In genomic region chr3:103868008-103868407, GRCm38 (mm10) we compare ENCODE assay signal across 24 mouse cellular contexts. TPM values are rescaled to one million over a fixed set of nuclear protein-coding genes. Genes with fewer than 3 reads are reported as not detected.
DNase-seq lines count a peak whose midpoint lies in the region; ATAC-seq lines count a peak whose summit lies in the region.
"Had no signal": no experiment of that assay in that cellular context is flagged by ENCODE, and none has a peak within 500 bp of the region (broad histone marks: within the 10 kb centered on the region; RNA-seq: fewer than 3 reads in every experiment).

No protein-coding gene starts in this region.

- H3K9me3 ChIP-seq in heart, embryonic 15.5 days (replicated peaks) = no peaks in the 10 kb centered on the region
- H3K9me3 ChIP-seq in heart, embryonic 10.5 days = no peaks in the 10 kb centered on the region
- H3K9me3 ChIP-seq in midbrain, embryonic 13.5 days = no peaks in the 10 kb centered on the region
- H3K9me3 ChIP-seq: embryonic facial prominence, embryonic 12.5 days; heart, embryonic 13.5 days; hindbrain, embryonic 13.5 days; midbrain, embryonic 10.5 days had no signal

- no peak for DNase-seq in heart, embryonic 10.5 days (ENCODE audit: low spot score)
- peak; percentile 91 for DNase-seq in CD4-positive helper T cell, adult 2 months (ENCODE audit: low read depth, low spot score)
- DNase-seq in T-cell, adult 2 months (ENCODE audit: low spot score) = peak; percentile 87
- peak; percentile 86 for DNase-seq in naive thymus-derived CD4-positive, alpha-beta T cell, adult 2 months (ENCODE audit: low read depth)
- DNase-seq in ovary, postnatal 36 days (ENCODE audit: low spot score) = no peak
- no peak for DNase-seq in MN1 (ENCODE audit: low spot score)
- DNase-seq: cerebellum, adult 11-12 months; cerebellum, postnatal 25 days; forebrain, postnatal 0 days; gastrocnemius, postnatal 14 days; heart, adult 18-20 months; kidney, adult 2 months; kidney, postnatal 10 days had no signal

- H3K27me3 ChIP-seq in heart, embryonic 15.5 days = no peaks in the 10 kb centered on the region
- H3K27me3 ChIP-seq in heart, embryonic 10.5 days (ENCODE audit: insufficient read depth, poor library complexity, severe bottlenecking) = no peaks in the 10 kb centered on the region
- no peaks in the 10 kb centered on the region for H3K27me3 ChIP-seq in midbrain, embryonic 13.5 days
- H3K27me3 ChIP-seq: embryonic facial prominence, embryonic 12.5 days; heart, embryonic 13.5 days; hindbrain, embryonic 13.5 days had no signal

- no peaks in the 10 kb centered on the region for H3K36me3 ChIP-seq in heart, embryonic 15.5 days
- no peaks in the 10 kb centered on the region for H3K36me3 ChIP-seq in heart, embryonic 10.5 days
- no peaks in the 10 kb centered on the region for H3K36me3 ChIP-seq in midbrain, embryonic 13.5 days
- H3K36me3 ChIP-seq: embryonic facial prominence, embryonic 12.5 days; heart, embryonic 13.5 days; hindbrain, embryonic 13.5 days; midbrain, embryonic 10.5 days had no signal

- ATAC-seq in heart, embryonic 15.5 days (replicated peaks; ENCODE audit: insufficient number of reproducible peaks, insufficient read depth, low FRiP score, low read depth) = no peak
- ATAC-seq in midbrain, embryonic 13.5 days = no peak
- ATAC-seq: forebrain, postnatal 0 days; lung, postnatal 0 days had no signal

- no peak overlapping the region for H3K4me3 ChIP-seq in heart, embryonic 15.5 days
- no peak overlapping the region for H3K4me3 ChIP-seq in heart, embryonic 10.5 days
- H3K4me3 ChIP-seq in midbrain, embryonic 13.5 days (replicated peaks) = no peak overlapping the region
- H3K4me3 ChIP-seq: embryonic facial prominence, embryonic 12.5 days; heart, embryonic 13.5 days; hindbrain, embryonic 13.5 days; midbrain, embryonic 10.5 days had no signal

- no peaks in the 10 kb centered on the region for H3K4me1 ChIP-seq in heart, embryonic 15.5 days (replicated peaks)
- no peaks in the 10 kb centered on the region for H3K4me1 ChIP-seq in heart, embryonic 10.5 days
- H3K4me1 ChIP-seq in midbrain, embryonic 13.5 days (replicated peaks) = no peaks in the 10 kb centered on the region
- H3K4me1 ChIP-seq: embryonic facial prominence, embryonic 12.5 days; heart, embryonic 13.5 days; hindbrain, embryonic 13.5 days; midbrain, embryonic 10.5 days had no signal

- H3K4me2 ChIP-seq in heart, embryonic 15.5 days = no peak overlapping the region
- no peak overlapping the region for H3K4me2 ChIP-seq in midbrain, embryonic 13.5 days (replicated peaks)
- H3K4me2 ChIP-seq: embryonic facial prominence, embryonic 12.5 days; heart, embryonic 13.5 days; hindbrain, embryonic 13.5 days had no signal

- 62% methylated on average over 4 of the region's 4 CpGs for WGBS in heart, embryonic 15.5 days
- 77% methylated on average over 4 of the region's 4 CpGs for WGBS in heart, embryonic 10.5 days
- WGBS in midbrain, embryonic 13.5 days = 87% methylated on average over 4 of the region's 4 CpGs

- H3K9ac ChIP-seq in heart, embryonic 15.5 days = no peak overlapping the region
- no peak overlapping the region for H3K9ac ChIP-seq in midbrain, embryonic 13.5 days (replicated peaks)
- H3K9ac ChIP-seq: embryonic facial prominence, embryonic 12.5 days; forebrain, postnatal 0 days; heart, embryonic 13.5 days; hindbrain, embryonic 13.5 days had no signal

- H3K27ac ChIP-seq in heart, embryonic 15.5 days = peak overlapping the region; percentile 20; the same call in 1 of the 2 replicates
- no peak overlapping the region for H3K27ac ChIP-seq in heart, embryonic 10.5 days
- H3K27ac ChIP-seq in midbrain, embryonic 13.5 days = no peak overlapping the region
- H3K27ac ChIP-seq: embryonic facial prominence, embryonic 12.5 days; heart, embryonic 13.5 days; hindbrain, embryonic 13.5 days; macrophage; midbrain, embryonic 10.5 days had no signal

RNA-seq across cellular contexts. Expression of gene Ptpn22, which starts 8.4 kb away (rescaled TPM):
- polyA plus RNA-seq in heart, embryonic 15.5 days (2015; fragmentation: Nextera tagmentation; extraction: Ambion mirVana) = 0.93 and 3.4 TPM in 2 replicates
- 0.19 and 0.78 TPM in 2 replicates for polyA plus RNA-seq in heart, embryonic 10.5 days (2016; fragmentation: Nextera tagmentation; extraction: Ambion mirVana)
- polyA plus RNA-seq in midbrain, embryonic 13.5 days (2015; fragmentation: Nextera tagmentation; extraction: Ambion mirVana) = 0.24 and 0.49 TPM in 2 replicates

RNA-seq across cellular contexts. Expression of gene Bcl2l15, which starts 35.6 kb away (rescaled TPM):
- 0.26 and 0.46 TPM in 2 replicates for polyA plus RNA-seq in heart, embryonic 15.5 days (2015; fragmentation: Nextera tagmentation; extraction: Ambion mirVana)
- 0.13 and 1.4 TPM in 2 replicates for polyA plus RNA-seq in heart, embryonic 10.5 days (2016; fragmentation: Nextera tagmentation; extraction: Ambion mirVana)
- 0.08 and 0.63 TPM in 2 replicates for polyA plus RNA-seq in midbrain, embryonic 13.5 days (2015; fragmentation: Nextera tagmentation; extraction: Ambion mirVana)
- polyA plus RNA-seq: embryonic facial prominence, embryonic 12.5 days; forebrain, postnatal 0 days; heart, embryonic 13.5 days; limb, embryonic 11.5 days; liver, adult 2 months; macrophage; midbrain, embryonic 10.5 days; neural tube, embryonic 11.5 days had no signal

RNA-seq across cellular contexts. Expression of gene Rsbn1, which starts 45.9 kb away (rescaled TPM):
- polyA plus RNA-seq in heart, embryonic 15.5 days (2015; fragmentation: Nextera tagmentation; extraction: Ambion mirVana) = 5.7 and 5.8 TPM in 2 replicates
- polyA plus RNA-seq in heart, embryonic 10.5 days (2016; fragmentation: Nextera tagmentation; extraction: Ambion mirVana) = 6.2 and 9.1 TPM in 2 replicates
- 23.8 and 24.6 TPM in 2 replicates for polyA plus RNA-seq in midbrain, embryonic 13.5 days (2015; fragmentation: Nextera tagmentation; extraction: Ambion mirVana)

RNA-seq across cellular contexts. Expression of gene Gm43064, which starts 58.6 kb away (rescaled TPM):
- 0.23 TPM in 1 of 2 replicates, not detected in the other for polyA plus RNA-seq in heart, embryonic 15.5 days (2015; fragmentation: Nextera tagmentation; extraction: Ambion mirVana)
- polyA plus RNA-seq in heart, embryonic 10.5 days (2016; fragmentation: Nextera tagmentation; extraction: Ambion mirVana) = not detected in 2 replicates
- polyA plus RNA-seq in midbrain, embryonic 13.5 days (2015; fragmentation: Nextera tagmentation; extraction: Ambion mirVana) = 0.46 TPM in 1 of 2 replicates, not detected in the other
- polyA plus RNA-seq: lung, postnatal 0 days; macrophage had no signal

RNA-seq across cellular contexts. Expression of gene Ap4b1, which starts 58.7 kb away (rescaled TPM):
- 13.6 and 19.0 TPM in 2 replicates for polyA plus RNA-seq in heart, embryonic 15.5 days (2015; fragmentation: Nextera tagmentation; extraction: Ambion mirVana)
- 20.3 and 20.8 TPM in 2 replicates for polyA plus RNA-seq in heart, embryonic 10.5 days (2016; fragmentation: Nextera tagmentation; extraction: Ambion mirVana)
- polyA plus RNA-seq in midbrain, embryonic 13.5 days (2015; fragmentation: Nextera tagmentation; extraction: Ambion mirVana) = 24.1 and 25.0 TPM in 2 replicates

Comparison
In these comparisons a context has a peak if more than half of its experiments do, and no peak if none do; other contexts are left out.
1. DNase-seq: peak in CD4-positive helper T cell, adult 2 months (single experiment), T-cell, adult 2 months (single experiment) and naive thymus-derived CD4-positive, alpha-beta T cell, adult 2 months (single experiment); none in heart, embryonic 10.5 days (single experiment), ovary, postnatal 36 days (single experiment) and MN1 (single experiment).